Mouse (Mus musculus) heart, postnatal 0 days (tissue): ENCODE measurements around the gene Sec61b.

Experiments
- CTCF ChIP-seq: IDR thresholded peaks from 2 replicates; pipeline ENCODE4 v1.5.1; 2016; ENCODE audit warnings: antibody characterized with exemption, control low read depth, low read depth
- EP300 ChIP-seq: IDR thresholded peaks from 2 replicates; pipeline ENCODE4 v1.6.1; 2016; ENCODE audit warnings: antibody characterized with exemption, low read depth

DNA sequence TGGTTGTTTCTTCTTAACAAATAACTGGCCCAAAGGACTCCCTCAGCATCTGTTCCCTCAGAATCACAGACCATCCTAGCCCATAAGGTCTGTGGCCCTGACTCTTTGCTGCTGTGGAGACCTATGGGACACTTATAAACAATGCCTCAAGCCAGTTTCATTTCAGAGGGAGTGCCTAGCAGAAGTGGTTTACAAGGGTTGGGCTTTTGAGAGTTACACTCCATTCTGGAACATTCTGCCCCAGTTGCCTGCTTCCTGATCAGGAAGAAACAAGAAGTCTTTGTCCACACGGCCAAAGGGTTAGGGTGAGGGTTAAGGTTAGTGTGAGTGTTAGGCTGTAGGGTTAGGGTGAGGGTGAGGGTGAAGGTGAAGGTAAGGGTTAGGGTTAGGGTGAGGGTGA, 19.7 kb downstream of the Sec61b start:
- no peak for TF ChIP-seq EP300
- no peak for TF ChIP-seq CTCF
